Mouse (Mus musculus) limb, embryonic 13.5 days (tissue): ENCODE measurements around the gene Gm45062. TPM values are rescaled to one million over a fixed set of nuclear protein-coding genes. Genes with fewer than 3 reads are reported as not detected.
A peak's percentile ranks its signal among the peaks of the same experiment; 100 is the strongest.

Experiments
- ATAC-seq: fragments of 200-750 bp; cut with Nextera tagmentation; 2 replicates; pipeline ENCODE4 v1.8.0; 2017; ENCODE audit warnings: low read depth, moderate number of reproducible peaks, moderate TSS enrichment; ENCODE audit not compliant: low FRiP score
- H3K27ac ChIP-seq: fragments of 300-500 bp; sonication (generic); 2 replicates; pipeline ENCODE4 v1.5.1; 2015; ENCODE audit warnings: inconsistent platforms, mild to moderate bottlenecking, moderate library complexity
- H3K27me3 ChIP-seq: fragments of 300-500 bp; sonication (generic); 2 replicates; pipeline ENCODE4 v1.6.1; 2015; ENCODE audit warnings: mild to moderate bottlenecking, inconsistent platforms
- H3K36me3 ChIP-seq: fragments of 300-500 bp; sonication (generic); 2 replicates; pipeline ENCODE4 v1.6.1; 2015; ENCODE audit warnings: inconsistent platforms, mild to moderate bottlenecking, moderate library complexity
- H3K4me1 ChIP-seq: fragments of 300-500 bp; sonication (generic); 2 replicates; pipeline ENCODE4 v1.6.1; 2015; ENCODE audit warnings: inconsistent platforms
- H3K4me2 ChIP-seq: fragments of 300-500 bp; sonication (generic); replicated peaks from 2 replicates; pipeline ENCODE4 v1.6.1; 2015; ENCODE audit warnings: inconsistent platforms, mild to moderate bottlenecking, moderate library complexity
- H3K4me3 ChIP-seq: fragments of 300-500 bp; sonication (generic); 2 replicates; pipeline ENCODE4 v1.5.1; 2015; ENCODE audit warnings: moderate library complexity, mild to moderate bottlenecking, inconsistent platforms
- H3K9ac ChIP-seq: fragments of 300-500 bp; sonication (generic); 2 replicates; pipeline ENCODE4 v1.6.1; 2015; ENCODE audit warnings: mild to moderate bottlenecking, inconsistent platforms
- H3K9me3 ChIP-seq: fragments of 300-500 bp; sonication (generic); 2 replicates; pipeline ENCODE4 v1.6.1; 2016; ENCODE audit warnings: inconsistent platforms
- WGBS: fragments of 180-500 bp; shearing (Covaris S2); methylation state at CpG from one replicate; pipeline ENCODE4 v1.1.7; 2015; 5-methylcytosine and 5-hydroxymethylcytosine counted together
- polyA plus RNA-seq: library from polyadenylated mRNA; unstranded; fragments of >200 nt; fragmentation: Nextera tagmentation; extraction: Ambion mirVana; gene quantifications from 2 replicates; pipeline ENCODE4 v1.2.1, GENCODE M21; 2015

Gm45062 gene
- polyA plus RNA-seq, 1 experiment from 2014 or later, result 15.5 TPM

- no peak for ATAC-seq
- H3K36me3 ChIP-seq, result no peaks in the 10 kb centered on the region
- 89% methylated on average over 2 of the region's 2 CpGs for WGBS
- H3K4me3 ChIP-seq, result no peak overlapping the region
- H3K4me1 ChIP-seq, result peaks cover 29% of the 10 kb centered on the region
- H3K27me3 ChIP-seq, result no peaks in the 10 kb centered on the region
- H3K4me2 ChIP-seq, result no peak overlapping the region
- H3K9ac ChIP-seq, result no peak overlapping the region
- H3K9me3 ChIP-seq, result no peaks in the 10 kb centered on the region
- no peak overlapping the region for H3K27ac ChIP-seq
Observed at GRCm38 (mm10) chr6:8423142-8423541, 163.9 kb downstream of the Gm45062 start.

- 73% methylated on average over 5 of the region's 5 CpGs for WGBS
- H3K27me3 ChIP-seq, result no peaks in the 10 kb centered on the region
Observed at GRCm38 (mm10) chr6:8427692-8428091, 168.4 kb downstream of the Gm45062 start.

GRCm38 (mm10) chr6:8430610-8431234 is 171.5 kb downstream of the Gm45062 start:
- ATAC-seq, result no peak
- no peak overlapping the region for H3K4me3 ChIP-seq
- no peaks in the 10 kb centered on the region for H3K36me3 ChIP-seq
- H3K9ac ChIP-seq, result no peak overlapping the region
- H3K9me3 ChIP-seq, result no peaks in the 10 kb centered on the region
- WGBS, result 91% methylated on average over 9 of the region's 9 CpGs
- H3K27ac ChIP-seq, result no peak overlapping the region
- no peaks in the 10 kb centered on the region for H3K27me3 ChIP-seq
- no peaks in the 10 kb centered on the region for H3K4me1 ChIP-seq
- no peak overlapping the region for H3K4me2 ChIP-seq

More at GRCm38 (mm10) chr6:8427692-8428091, 168.4 kb downstream of the Gm45062 start:
- H3K9me3 ChIP-seq, result no peaks in the 10 kb centered on the region
- H3K4me3 ChIP-seq, result no peak overlapping the region
- ATAC-seq, result no peak
- no peaks in the 10 kb centered on the region for H3K4me1 ChIP-seq
- no peak overlapping the region for H3K4me2 ChIP-seq
- no peaks in the 10 kb centered on the region for H3K36me3 ChIP-seq
- no peak overlapping the region for H3K9ac ChIP-seq
- H3K27ac ChIP-seq, result no peak overlapping the region

GRCm38 (mm10) chr6:8433179-8433578 is 173.9 kb downstream of the Gm45062 start:
- no peak overlapping the region for H3K27ac ChIP-seq
- 90% methylated on average over 9 of the region's 9 CpGs for WGBS

GRCm38 (mm10) chr6:8437937-8438336 is 178.7 kb downstream of the Gm45062 start:
- ATAC-seq, result no peak
- WGBS, result 83% methylated on average over 3 of the region's 3 CpGs
- no peak overlapping the region for H3K27ac ChIP-seq
- H3K27me3 ChIP-seq, result no peaks in the 10 kb centered on the region
- no peak overlapping the region for H3K4me2 ChIP-seq
- H3K4me3 ChIP-seq, result no peak overlapping the region
- H3K36me3 ChIP-seq, result no peaks in the 10 kb centered on the region
- no peaks in the 10 kb centered on the region for H3K9me3 ChIP-seq
- no peaks in the 10 kb centered on the region for H3K4me1 ChIP-seq
- H3K9ac ChIP-seq, result no peak overlapping the region

More at GRCm38 (mm10) chr6:8433179-8433578, 173.9 kb downstream of the Gm45062 start:
- Histone ChIP-seq H3K9ac (no peak overlapping the region), H3K4me2 (no peak overlapping the region), H3K27me3 (no peaks in the 10 kb centered on the region), H3K4me3 (no peak overlapping the region), H3K4me1 (no peaks in the 10 kb centered on the region), H3K36me3 (no peaks in the 10 kb centered on the region), H3K9me3 (no peaks in the 10 kb centered on the region)
- no peak for ATAC-seq

- no peak for ATAC-seq
- Histone ChIP-seq H3K4me3 (no peak overlapping the region), H3K9ac (no peak overlapping the region), H3K4me1 (peaks cover 13% of the 10 kb centered on the region), H3K4me2 (no peak overlapping the region), H3K36me3 (no peaks in the 10 kb centered on the region), H3K27ac (no peak overlapping the region), H3K9me3 (no peaks in the 10 kb centered on the region), H3K27me3 (no peaks in the 10 kb centered on the region)
- WGBS, result 87% methylated on average over 3 of the region's 3 CpGs
Observed at GRCm38 (mm10) chr6:8441814-8442213, 182.6 kb downstream of the Gm45062 start.

GRCm38 (mm10) chr6:8446786-8447185 is 187.5 kb downstream of the Gm45062 start:
- no peaks in the 10 kb centered on the region for H3K27me3 ChIP-seq
- H3K36me3 ChIP-seq, result no peaks in the 10 kb centered on the region
- WGBS, result 24% methylated on average over 5 of the region's 5 CpGs
- H3K4me1 ChIP-seq, result peaks cover 21% of the 10 kb centered on the region
- peak; percentile 71 for ATAC-seq
- H3K27ac ChIP-seq, result peak overlapping the region; percentile 56; the same call in 1 of the 2 replicates
- H3K4me3 ChIP-seq, result no peak overlapping the region
- H3K9me3 ChIP-seq, result no peaks in the 10 kb centered on the region
- no peak overlapping the region for H3K4me2 ChIP-seq
- no peak overlapping the region for H3K9ac ChIP-seq

- Histone ChIP-seq H3K27me3 (no peaks in the 10 kb centered on the region), H3K36me3 (no peaks in the 10 kb centered on the region), H3K4me3 (no peak overlapping the region), H3K9ac (no peak overlapping the region), H3K27ac (no peak overlapping the region), H3K4me1 (0 out of 2 replicates have a peak, but pooled peaks cover 3% of the 10 kb centered on the region), H3K9me3 (no peaks in the 10 kb centered on the region), H3K4me2 (no peak overlapping the region)
- no peak for ATAC-seq
- WGBS, result 84% methylated on average over 5 of the region's 5 CpGs
Observed at GRCm38 (mm10) chr6:8455599-8455998, 196.3 kb downstream of the Gm45062 start.

GRCm38 (mm10) chr6:8458596-8458995 is 199.3 kb downstream of the Gm45062 start:
- no peaks in the 10 kb centered on the region for H3K27me3 ChIP-seq
- no peak overlapping the region for H3K4me2 ChIP-seq
- H3K27ac ChIP-seq, result no peak overlapping the region
- H3K4me1 ChIP-seq, result 0 out of 2 replicates have a peak, but pooled peaks cover 3% of the 10 kb centered on the region
- H3K9me3 ChIP-seq, result no peaks in the 10 kb centered on the region
- 66% methylated on average over 4 of the region's 4 CpGs for WGBS
- ATAC-seq, result peak; percentile 5; the same call in 1 of the 2 replicates
- no peak overlapping the region for H3K4me3 ChIP-seq
- H3K36me3 ChIP-seq, result no peaks in the 10 kb centered on the region
- H3K9ac ChIP-seq, result no peak overlapping the region

GRCm38 (mm10) chr6:8462447-8462846 is 203.2 kb downstream of the Gm45062 start:
- no peaks in the 10 kb centered on the region for H3K36me3 ChIP-seq
- no peak overlapping the region for H3K4me2 ChIP-seq
- peaks cover 15% of the 10 kb centered on the region for H3K4me1 ChIP-seq
- H3K4me3 ChIP-seq, result no peak overlapping the region
- WGBS, result 88% methylated on average over 2 of the region's 2 CpGs
- H3K27me3 ChIP-seq, result no peaks in the 10 kb centered on the region
- no peak overlapping the region for H3K27ac ChIP-seq
- H3K9me3 ChIP-seq, result no peaks in the 10 kb centered on the region
- no peak for ATAC-seq
- H3K9ac ChIP-seq, result no peak overlapping the region

GRCm38 (mm10) chr6:8465388-8465787 is 206.1 kb downstream of the Gm45062 start:
- Histone ChIP-seq H3K9me3 (no peaks in the 10 kb centered on the region), H3K4me3 (no peak overlapping the region), H3K9ac (no peak overlapping the region), H3K36me3 (no peaks in the 10 kb centered on the region), H3K4me2 (no peak overlapping the region), H3K27ac (peak overlapping the region; percentile 29; the same call in 1 of the 2 replicates), H3K27me3 (no peaks in the 10 kb centered on the region), H3K4me1 (peaks cover 16% of the 10 kb centered on the region)
- 25% methylated on average over 1 of the region's 1 CpGs for WGBS
- peak; percentile 59; the same call in 1 of the 2 replicates for ATAC-seq

GRCm38 (mm10) chr6:8465985-8466384 is 206.7 kb downstream of the Gm45062 start:
- no peak overlapping the region for H3K27ac ChIP-seq
- no peak overlapping the region for H3K9ac ChIP-seq
- no peak overlapping the region for H3K4me3 ChIP-seq
- H3K36me3 ChIP-seq, result no peaks in the 10 kb centered on the region
- ATAC-seq, result no peak
- H3K4me2 ChIP-seq, result no peak overlapping the region
- no peaks in the 10 kb centered on the region for H3K27me3 ChIP-seq
- peaks cover 16% of the 10 kb centered on the region for H3K4me1 ChIP-seq
- no peaks in the 10 kb centered on the region for H3K9me3 ChIP-seq
- WGBS, result 63% methylated on average over 5 of the region's 5 CpGs
